Mouse (Mus musculus) testis, adult 2 months (tissue): Measurements from ENCODE around the gene Pgam2. TPM values are rescaled to one million over a fixed set of nuclear protein-coding genes. Genes with fewer than 3 reads are reported as not detected.

Experiments used
- H3K27ac ChIP-seq: fragments of 200-500 bp; 2 replicates; pipeline ENCODE4 v1.5.1; 2012; ENCODE audit warnings: low read depth, low read length; ENCODE audit not compliant: control insufficient read depth, insufficient read depth
- H3K27me3 ChIP-seq: fragments of 200-500 bp; 2 replicates; pipeline ENCODE4 v1.6.1; 2012; ENCODE audit warnings: mild to moderate bottlenecking, low read length, moderate library complexity; ENCODE audit not compliant: control insufficient read depth, insufficient read depth
- H3K36me3 ChIP-seq: fragments of 200-500 bp; 2 replicates; pipeline ENCODE4 v1.6.1; 2012; ENCODE audit warnings: mild to moderate bottlenecking, low read length; ENCODE audit not compliant: control insufficient read depth, insufficient read depth
- H3K4me1 ChIP-seq: fragments of 200-500 bp; 2 replicates; pipeline ENCODE4 v1.6.1; 2012; ENCODE audit warnings: low read length; ENCODE audit not compliant: control insufficient read depth, insufficient read depth
- H3K4me3 ChIP-seq: fragments of 200-500 bp; 2 replicates; pipeline ENCODE4 v1.5.1; 2012; ENCODE audit warnings: low read depth, mild to moderate bottlenecking, low read length, moderate library complexity, mixed read lengths; ENCODE audit not compliant: control insufficient read depth
- CTCF ChIP-seq: fragments of 200-500 bp; IDR thresholded peaks from 2 replicates; pipeline ENCODE4 v1.5.1; 2012; ENCODE audit warnings: low read depth, mild to moderate bottlenecking, inconsistent platforms, low read length, moderate library complexity; ENCODE audit not compliant: control insufficient read depth, insufficient read depth, insufficient replicate concordance
- POLR2A ChIP-seq: fragments of 200-500 bp; IDR thresholded peaks from 2 replicates; pipeline ENCODE4 v1.6.1; 2012; ENCODE audit warnings: low read depth, mild to moderate bottlenecking, inconsistent platforms, low read length, moderate library complexity; ENCODE audit not compliant: control insufficient read depth
- polyA plus RNA-seq: library from polyadenylated mRNA; depleted of rRNA; stranded (reverse); fragments of >200 nt; gene quantifications from 2 replicates; pipeline ENCODE4 v1.2.3, GENCODE M21; 2012

Gene Pgam2
- polyA plus RNA-seq, 1 experiment: 1,767 TPM

GRCm38 (mm10) chr11:5797371-5797770 is 6.2 kb downstream of the Pgam2 start:
- H3K36me3 ChIP-seq: no peaks in the 10 kb centered on the region; the same call in none of the 2 replicates
- peaks cover 4% of the 10 kb centered on the region for H3K4me1 ChIP-seq
- TF ChIP-seq POLR2A (no peak), CTCF (no peak)
- H3K4me3 ChIP-seq: no peak overlapping the region
- no peak overlapping the region for H3K27ac ChIP-seq
- H3K27me3 ChIP-seq: no peaks in the 10 kb centered on the region

DNA sequence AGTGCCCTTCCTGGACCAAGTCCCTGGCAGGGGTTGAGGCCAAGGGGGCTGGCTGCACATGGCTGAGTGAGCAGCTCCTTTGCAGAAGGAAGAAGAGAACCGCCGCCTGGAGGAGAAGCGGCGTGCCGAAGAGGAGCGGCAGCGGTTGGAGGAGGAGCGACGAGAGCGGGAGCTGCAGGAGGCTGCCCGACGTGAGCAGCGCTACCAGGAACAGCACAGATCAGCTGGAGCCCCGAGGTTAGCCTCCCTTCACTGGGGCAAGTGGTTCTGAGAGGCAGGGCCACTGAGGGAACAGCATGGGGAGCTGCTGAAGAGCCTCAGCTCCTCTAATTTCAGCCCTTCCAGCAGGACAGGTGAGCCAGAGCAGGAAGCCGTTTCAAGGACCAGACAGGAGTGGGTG is 6.6 kb downstream of the Pgam2 start:
- TF ChIP-seq CTCF: no peak
- Histone ChIP-seq H3K36me3 (no peaks in the 10 kb centered on the region; the same call in none of the 2 replicates), H3K4me3 (no peak overlapping the region), H3K4me1 (peaks cover 1% of the 10 kb centered on the region), H3K27me3 (no peaks in the 10 kb centered on the region), H3K27ac (no peak overlapping the region)

- Histone ChIP-seq H3K4me1 (no peaks in the 10 kb centered on the region), H3K36me3 (no peaks in the 10 kb centered on the region; the same call in none of the 2 replicates), H3K27ac (no peak overlapping the region), H3K27me3 (no peaks in the 10 kb centered on the region), H3K4me3 (no peak overlapping the region)
- no peak for TF ChIP-seq CTCF
- TF ChIP-seq POLR2A: no peak
Observed at GRCm38 (mm10) chr11:5795706-5796105, 7.8 kb downstream of the Pgam2 start.

DNA sequence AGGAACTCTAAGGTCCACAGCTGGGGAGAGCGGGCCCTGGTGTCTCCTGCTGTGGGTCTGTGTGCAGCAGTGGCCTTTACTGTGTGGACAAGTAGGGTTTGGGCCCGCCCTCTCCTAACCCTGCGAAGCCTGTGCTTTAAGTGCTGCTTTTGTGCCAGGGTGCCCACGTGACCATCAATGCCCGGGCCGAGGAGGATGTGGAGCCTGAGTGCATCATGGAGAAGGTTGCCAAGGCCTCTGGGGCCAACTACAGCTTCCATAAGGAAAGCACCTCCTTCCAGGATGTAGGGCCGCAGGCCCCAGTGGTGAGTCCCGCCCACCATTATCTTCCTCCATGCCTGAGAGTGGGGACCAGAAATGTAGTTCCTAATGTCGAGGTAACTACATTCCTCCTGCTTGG is 8.2 kb downstream of the Pgam2 start:
- no peaks in the 10 kb centered on the region; the same call in none of the 2 replicates for H3K36me3 ChIP-seq
- H3K27ac ChIP-seq: no peak overlapping the region
- no peak overlapping the region for H3K4me3 ChIP-seq
- H3K27me3 ChIP-seq: no peaks in the 10 kb centered on the region
- H3K4me1 ChIP-seq: no peaks in the 10 kb centered on the region
- TF ChIP-seq CTCF: no peak
- TF ChIP-seq POLR2A: no peak

DNA sequence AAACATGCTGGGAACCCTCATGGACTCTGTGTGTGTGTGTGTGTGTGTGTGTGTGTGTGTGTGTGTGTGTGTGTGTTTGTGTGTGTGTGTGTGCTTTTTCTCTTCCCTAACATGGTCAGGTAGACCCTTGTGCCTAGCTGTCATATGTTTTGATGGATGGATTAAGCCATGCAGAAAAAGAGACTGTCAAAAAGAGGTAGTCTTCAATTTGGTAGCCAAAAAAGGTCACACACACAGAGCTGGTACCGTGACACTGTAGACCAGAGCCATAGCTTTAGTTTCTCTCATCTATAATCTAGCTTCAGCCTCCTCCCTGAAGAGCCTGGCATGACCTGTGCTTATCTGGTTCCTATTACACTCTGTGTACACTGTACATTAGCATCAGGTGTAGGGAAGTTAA is 13.1 kb downstream of the Pgam2 start:
- TF ChIP-seq POLR2A: no peak
- TF ChIP-seq CTCF: no peak
- Histone ChIP-seq H3K27ac (no peak overlapping the region), H3K4me1 (peaks cover 11% of the 10 kb centered on the region), H3K27me3 (no peaks in the 10 kb centered on the region), H3K36me3 (no peaks in the 10 kb centered on the region; the same call in 1 of the 2 replicates), H3K4me3 (no peak overlapping the region)

DNA sequence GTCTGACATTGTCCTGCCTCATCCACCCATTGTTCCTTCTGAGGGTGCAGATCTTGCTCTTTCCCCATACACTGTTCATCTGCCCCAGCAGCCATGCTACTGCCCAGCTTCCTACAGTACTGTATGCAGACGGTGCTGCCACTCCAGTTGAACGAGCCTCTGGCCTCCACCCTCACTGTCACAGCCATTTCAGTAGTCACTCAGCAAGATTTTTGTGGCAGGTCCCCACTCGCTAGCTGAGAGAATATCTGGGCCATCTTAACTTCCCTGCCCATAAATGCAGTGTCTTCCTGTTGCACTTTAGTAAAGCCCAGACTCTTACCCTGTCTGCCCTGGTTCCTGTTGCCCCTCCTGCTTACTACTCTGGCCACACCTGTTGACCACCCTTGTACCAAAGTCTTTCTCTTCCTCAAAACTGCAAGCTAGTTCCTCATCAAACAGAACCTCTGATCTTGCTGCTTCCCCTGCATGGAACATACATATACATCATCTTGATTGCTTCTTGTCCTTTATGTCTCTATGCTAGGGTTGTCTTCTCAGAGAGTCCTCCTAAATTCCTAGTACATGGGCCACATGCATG is 13.7 kb downstream of the Pgam2 start:
- Histone ChIP-seq H3K36me3 (no peaks in the 10 kb centered on the region; the same call in 1 of the 2 replicates), H3K4me3 (no peak overlapping the region), H3K4me1 (peaks cover 11% of the 10 kb centered on the region), H3K27me3 (no peaks in the 10 kb centered on the region), H3K27ac (no peak overlapping the region)
- TF ChIP-seq CTCF (no peak), POLR2A (no peak)

GRCm38 (mm10) chr11:5789071-5789753 is 14.3 kb downstream of the Pgam2 start:
- no peaks in the 10 kb centered on the region; the same call in 1 of the 2 replicates for H3K36me3 ChIP-seq
- peak overlapping the region; percentile 26; the same call in 1 of the 2 replicates for H3K27ac ChIP-seq
- H3K4me1 ChIP-seq: peaks cover 11% of the 10 kb centered on the region
- no peak for TF ChIP-seq CTCF
- no peak for TF ChIP-seq POLR2A
- peak overlapping the region; percentile 93 for H3K4me3 ChIP-seq
- H3K27me3 ChIP-seq: no peaks in the 10 kb centered on the region
